Comparison of ENCODE assay signal across 8 mouse cellular contexts in the genomic region with DNA sequence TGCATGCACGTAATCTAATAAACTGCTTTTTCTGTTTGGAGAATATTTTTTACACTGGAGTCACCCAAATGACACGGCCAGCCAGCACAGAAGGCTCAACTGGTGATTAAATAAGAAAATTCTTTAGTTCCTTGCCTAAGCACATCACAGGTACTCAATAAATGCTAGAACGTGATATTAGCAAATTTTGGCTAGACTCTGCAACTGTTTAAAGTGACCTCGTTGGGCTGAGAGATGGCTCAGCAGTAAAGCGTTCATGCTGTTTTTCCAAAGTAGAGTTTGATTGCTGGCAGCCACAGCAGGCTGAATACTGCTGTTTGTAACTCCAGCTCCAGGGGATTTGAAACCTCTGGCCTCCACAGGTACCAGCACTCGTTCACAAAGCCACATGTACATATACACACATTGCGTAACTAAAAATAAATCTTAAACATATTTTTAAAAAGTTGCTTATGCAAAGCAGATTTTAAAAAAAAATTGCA. TPM values are rescaled to one million over a fixed set of nuclear protein-coding genes. Genes with fewer than 3 reads are reported as not detected.
DNase-seq lines count a peak whose midpoint lies in the region; ATAC-seq and TF ChIP-seq lines count a peak whose summit lies in the region.

No protein-coding gene starts in this region.

- H3K4me3 ChIP-seq in gastrocnemius, adult 2 months = peak overlapping the region; percentile 95
- peak overlapping the region; percentile 93 for H3K4me3 ChIP-seq in hindbrain, embryonic 15.5 days
- peak overlapping the region; percentile 70 for H3K4me3 ChIP-seq in midbrain, embryonic 10.5 days

- no peaks in the 10 kb centered on the region for H3K27me3 ChIP-seq in hindbrain, embryonic 15.5 days
- H3K27me3 ChIP-seq in midbrain, embryonic 10.5 days (ENCODE audit: low read depth, poor library complexity, severe bottlenecking) = no peaks in the 10 kb centered on the region

- H3K36me3 ChIP-seq in hindbrain, embryonic 15.5 days = no peaks in the 10 kb centered on the region
- H3K36me3 ChIP-seq in midbrain, embryonic 10.5 days = peaks cover 26% of the 10 kb centered on the region

- no peaks in the 10 kb centered on the region for H3K9me3 ChIP-seq in hindbrain, embryonic 15.5 days
- H3K9me3 ChIP-seq in midbrain, embryonic 10.5 days (replicated peaks) = no peaks in the 10 kb centered on the region

- peaks cover 30% of the 10 kb centered on the region for H3K4me1 ChIP-seq in hindbrain, embryonic 15.5 days (replicated peaks)
- H3K4me1 ChIP-seq in midbrain, embryonic 10.5 days = peaks cover 26% of the 10 kb centered on the region

- no peak for TF ChIP-seq CTCF in gastrocnemius, adult 2 months (IDR thresholded peaks at IDR 0.05)

- H3K9ac ChIP-seq in hindbrain, embryonic 15.5 days = peak overlapping the region; percentile 91

- peak overlapping the region; percentile 69 for H3K4me2 ChIP-seq in hindbrain, embryonic 15.5 days

- H3K27ac ChIP-seq in gastrocnemius, adult 2 months = peak overlapping the region; percentile 99
- peak overlapping the region; percentile 99 for H3K27ac ChIP-seq in hindbrain, embryonic 15.5 days (replicated peaks)
- peak overlapping the region; percentile 93 for H3K27ac ChIP-seq in midbrain, embryonic 10.5 days (replicated peaks)

- 51% methylated on average over 7 of the region's 7 CpGs for WGBS in hindbrain, embryonic 15.5 days
- 61% methylated on average over 7 of the region's 7 CpGs for WGBS in midbrain, embryonic 10.5 days

- no peak for DNase-seq in gastrocnemius, adult 2 months
- no peak for DNase-seq in gastrocnemius, postnatal 25 days
- DNase-seq in thymus, postnatal 4 days = peak; percentile 29
- DNase-seq in thymus, postnatal 0 days (ENCODE audit: low spot score) = no peak
- DNase-seq in midbrain, embryonic 10.5 days (ENCODE audit: low spot score) = no peak
- DNase-seq in gastrocnemius, postnatal 14 days = no peak
- DNase-seq in Muller cell, postnatal 12 days (ENCODE audit: inconsistent ontology term) = no peak

- intact Hi-C loops in gastrocnemius, adult 2 months (cut with DNase I) = loop anchor here (10.0 kb wide), 1 partner anchor 497 kb away; a partner anchor contains a TSS
- intact Hi-C loops in gastrocnemius, postnatal 14 days (cut with DNase I; ENCODE audit: low total_unique reads) = no loop called here

- ATAC-seq in hindbrain, embryonic 15.5 days (ENCODE audit: low FRiP score, low read depth) = 0 out of 2 replicates have a peak, but pooled peaks have one; percentile 2

RNA-seq across cellular contexts. Expression of a gene that starts 0.6 kb away (rescaled TPM):
- total RNA-seq in gastrocnemius, adult 2 months (2021) = 10 to 100 TPM; 13.0 to 14.1 TPM
- 10 to 100 TPM; 10.9 to 12.2 TPM for total RNA-seq in gastrocnemius, postnatal 25 days (2021)
- 76.1 and 87.8 TPM in 2 replicates for polyA plus RNA-seq in thymus, postnatal 0 days (2015; fragmentation: Nextera tagmentation; extraction: Ambion mirVana)
- 62.4 and 65.1 TPM in 2 replicates for polyA plus RNA-seq in hindbrain, embryonic 15.5 days (2015; fragmentation: Nextera tagmentation; extraction: Ambion mirVana)
- 88.0 and 92.5 TPM in 2 replicates for polyA plus RNA-seq in midbrain, embryonic 10.5 days (2016; fragmentation: Nextera tagmentation; extraction: Ambion mirVana)
- total RNA-seq in gastrocnemius, postnatal 14 days (2021) = 10 to 100 TPM; 17.7 to 20.9 TPM
